Mouse (Mus musculus) brain, embryonic 18.5 days (tissue): ENCODE results near the gene Alg9.

ENCODE experiments used
- DNase-seq: peaks from one replicate; pipeline ENCODE4 v3.0.0-alpha.2; 2012; ENCODE audit warnings: low read depth, low spot score

The Alg9 gene

GRCm38 (mm10) chr9:50885600-50885987, 110.8 kb downstream of the Alg9 start:
- DNase-seq = no peak

DNA sequence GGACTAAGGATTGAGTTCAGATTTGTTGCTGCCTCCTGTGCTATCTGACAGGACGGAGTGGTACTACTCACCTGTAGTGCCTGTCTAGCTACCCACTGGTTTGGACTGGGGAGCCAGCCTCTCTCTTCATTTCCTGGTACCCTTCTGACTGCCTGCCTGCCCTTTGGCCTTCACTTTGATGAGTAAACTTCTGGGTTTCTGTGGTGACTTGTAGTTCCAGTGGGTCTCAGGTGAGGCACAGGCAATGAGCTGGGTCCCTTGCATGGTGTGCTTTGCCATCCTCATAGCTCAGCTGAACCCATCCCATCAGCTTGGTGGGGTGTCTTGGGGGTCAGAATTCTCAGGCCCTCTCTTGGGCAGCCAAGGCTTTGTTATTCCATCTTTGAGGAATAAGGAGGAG, 112.1 kb downstream of the Alg9 start:
- no peak for DNase-seq

DNA sequence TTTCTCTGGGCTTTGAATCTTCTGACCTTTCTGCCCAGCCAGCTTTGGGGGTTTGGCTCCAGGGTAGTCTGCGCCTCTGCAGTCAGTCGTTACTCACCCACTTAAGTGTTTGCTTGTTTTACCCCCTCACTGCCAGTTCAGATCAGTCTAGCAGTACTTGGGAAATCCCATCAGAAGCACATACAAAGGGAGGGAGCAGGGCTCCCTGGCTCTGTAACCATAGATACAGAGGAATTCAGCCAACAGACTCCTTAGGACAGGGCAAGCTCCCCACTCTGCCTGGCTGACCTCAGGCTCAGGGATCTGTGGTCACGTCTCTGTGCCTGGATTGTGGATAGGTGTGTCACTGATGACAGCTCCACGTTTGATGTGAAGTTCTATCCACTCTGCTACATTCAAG, 112.5 kb downstream of the Alg9 start:
- no peak for DNase-seq

DNA sequence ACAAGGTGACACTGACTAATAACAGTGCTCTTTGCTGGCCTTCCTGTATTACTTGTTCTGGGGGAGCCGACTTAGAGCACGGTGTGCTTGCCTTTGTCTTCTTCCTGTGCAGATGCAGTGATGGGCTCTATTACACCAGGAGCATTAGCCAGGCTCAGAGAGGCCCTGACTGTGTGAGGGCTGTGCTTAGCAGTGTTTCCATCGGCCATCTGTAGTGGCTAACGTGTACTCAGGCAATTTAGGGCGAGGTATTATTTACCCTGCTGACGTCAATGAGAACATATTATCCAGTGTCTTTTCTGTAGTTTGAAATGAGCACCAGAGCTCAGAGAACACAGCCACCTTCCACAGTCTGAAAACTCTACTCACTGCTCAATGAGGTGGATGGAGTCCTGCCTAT, 114.4 kb downstream of the Alg9 start:
- DNase-seq = no peak

DNA sequence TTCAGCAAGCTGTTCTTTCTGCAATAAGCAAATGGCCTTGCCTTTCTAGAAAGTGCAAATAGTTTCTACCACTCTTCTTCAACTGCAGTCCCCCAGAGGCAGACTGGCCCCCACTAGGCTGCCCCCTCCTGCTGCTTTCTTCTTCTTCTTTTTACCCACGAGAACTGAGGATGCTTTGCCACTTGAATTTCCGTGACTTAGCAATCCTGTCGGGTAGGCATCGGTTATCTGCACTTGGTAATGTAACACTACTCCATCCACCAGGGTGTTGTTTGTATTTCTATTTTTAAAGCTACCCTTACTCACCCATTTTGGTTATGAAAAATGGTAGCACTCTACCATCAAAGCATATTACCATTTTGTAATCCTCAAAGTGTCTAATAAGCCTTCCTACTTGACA, 115.1 kb downstream of the Alg9 start:
- DNase-seq = no peak

DNA sequence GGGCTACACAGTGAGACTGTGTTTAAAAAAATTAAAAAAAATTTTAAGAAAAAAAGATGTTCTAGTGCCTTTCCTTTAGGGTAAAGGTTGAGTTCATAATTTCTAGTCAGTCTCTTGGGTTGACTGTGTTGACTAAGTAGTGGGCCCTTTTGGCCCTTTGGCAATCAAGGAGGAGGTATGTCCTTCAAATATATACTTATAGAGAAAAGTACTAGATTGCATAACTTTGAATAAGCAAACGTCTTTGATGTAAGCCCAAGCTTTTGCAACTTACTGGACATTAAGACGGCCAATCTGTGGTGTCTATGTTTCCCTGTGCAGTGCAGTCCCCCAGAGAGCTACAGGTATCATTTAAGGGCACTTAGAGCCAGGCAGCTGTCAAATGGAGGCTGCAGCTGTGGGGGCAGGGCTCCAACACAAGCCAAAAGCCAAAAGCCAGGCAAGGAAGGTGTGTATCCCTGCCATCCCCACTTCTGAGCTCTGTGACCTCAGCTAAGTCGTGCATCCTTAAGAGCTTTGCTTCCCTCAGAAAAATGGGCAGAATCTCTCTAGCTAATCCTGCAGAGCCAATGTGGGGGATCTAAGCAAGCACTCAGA, 115.8 kb downstream of the Alg9 start:
- no peak for DNase-seq
